Mouse (Mus musculus) bone marrow, adult 2 months (tissue): ENCODE results near the gene Olfr1454.

Experiments
- CTCF ChIP-seq: fragments of 200-500 bp; IDR thresholded peaks from 2 replicates; pipeline ENCODE4 v1.5.1; 2011; ENCODE audit warnings: low read length, control low read depth; ENCODE audit not compliant: control insufficient read depth, insufficient read depth
- POLR2A ChIP-seq: fragments of 200-500 bp; IDR thresholded peaks from 2 replicates; pipeline ENCODE4 v1.6.1; 2011; ENCODE audit warnings: low read depth, mild to moderate bottlenecking, control low read depth, low read length, borderline replicate concordance; ENCODE audit not compliant: control insufficient read depth

DNA sequence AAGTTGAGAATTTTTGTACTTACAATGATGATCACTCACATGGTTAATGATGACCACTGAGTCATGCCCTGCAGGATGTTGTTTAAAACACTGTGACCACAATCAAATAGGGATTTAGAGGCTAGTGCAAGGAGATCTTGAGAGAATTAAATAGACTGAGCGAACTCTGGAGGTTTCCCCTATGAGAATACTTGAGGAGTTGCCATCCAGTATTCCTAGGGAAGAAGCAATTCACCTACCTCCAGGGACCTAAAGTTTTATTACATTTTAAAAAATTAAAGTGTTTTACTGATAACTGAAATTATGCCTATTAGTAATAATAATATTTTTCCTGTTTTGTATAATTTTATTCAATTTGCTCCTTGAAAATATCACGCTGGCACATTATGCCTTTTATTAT lies 37.4 kb downstream of the Olfr1454 start, which contains the start of gene Olfr1457:
- TF ChIP-seq POLR2A (no peak), CTCF (no peak)
